Mouse (Mus musculus) brown adipose tissue, adult 24 weeks (tissue): ENCODE measurements around the gene Acad11. TPM values are rescaled to one million over a fixed set of nuclear protein-coding genes. Genes with fewer than 3 reads are reported as not detected.

Source experiments
- H3K27ac ChIP-seq: fragments of 200-500 bp; replicated peaks from 2 replicates; pipeline ENCODE4 v1.5.1; 2012; ENCODE audit warnings: low read depth, mild to moderate bottlenecking, low read length
- H3K4me1 ChIP-seq: fragments of 200-500 bp; 2 replicates; pipeline ENCODE4 v1.6.1; 2012; ENCODE audit warnings: low read length, mixed read lengths; ENCODE audit not compliant: control insufficient read depth, insufficient read depth, insufficient read length
- H3K4me3 ChIP-seq: fragments of 200-500 bp; 2 replicates; pipeline ENCODE4 v1.5.1; 2012; ENCODE audit warnings: low read depth, mild to moderate bottlenecking, low read length, moderate library complexity; ENCODE audit not compliant: insufficient read depth
- polyA plus RNA-seq: library from polyadenylated mRNA; stranded (reverse); fragments of >200 nt; gene quantifications from 2 replicates; pipeline ENCODE4 v1.2.4, GENCODE M21; 2012; ENCODE audit not compliant: missing spikeins, insufficient read depth, insufficient read length

Acad11 gene
- polyA plus RNA-seq, 1 experiment: 150 TPM

DNA sequence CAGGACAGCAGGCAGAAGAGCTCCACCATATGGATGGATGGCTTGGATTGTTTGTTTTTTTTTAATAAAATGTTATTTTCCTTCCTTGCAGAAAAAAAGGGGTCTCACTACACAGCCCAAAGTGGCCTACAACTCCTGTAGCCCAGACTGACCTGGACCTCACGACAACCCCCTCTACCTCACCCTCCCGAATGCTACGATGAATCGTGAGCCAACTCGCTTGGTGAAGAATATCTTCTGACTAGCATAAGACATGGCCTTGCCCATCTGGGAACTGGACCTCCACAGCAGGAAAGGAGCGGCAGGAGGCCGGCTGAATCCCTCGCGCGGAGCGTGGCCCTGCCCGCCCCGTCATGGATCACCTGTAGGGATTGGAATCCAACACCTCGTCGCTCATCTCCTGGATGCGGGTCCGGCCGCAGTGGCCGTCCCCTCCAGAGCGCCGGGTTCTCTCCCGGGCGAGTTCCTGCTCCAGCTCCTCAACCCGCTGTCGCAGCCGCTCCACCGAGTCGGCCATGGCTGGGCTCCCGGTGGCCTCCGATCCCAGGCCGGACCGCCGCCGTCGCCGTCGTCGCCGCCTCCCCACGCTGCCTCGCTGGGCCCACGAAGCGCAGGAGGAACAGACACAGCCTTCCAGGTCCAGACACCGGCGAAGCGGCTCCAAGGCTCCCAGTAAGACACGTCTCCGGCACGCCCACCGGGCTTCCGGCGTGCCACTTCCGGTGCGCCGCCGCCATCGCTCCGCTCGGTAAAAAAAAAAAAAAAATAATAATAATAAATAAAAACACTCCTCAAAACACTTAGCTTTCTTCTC is 540 bp upstream of the Acad11 start, which contains the start of gene Uba5:
Gene Uba5 (minus strand): TSS at position 705 of the 814 bp plus-strand sequence.
- peak within 1 kb of the TSS; percentile 82 for H3K4me3 ChIP-seq
- peaks cover 5% of the 10 kb centered on the region; the same call in 1 of the 2 replicates for H3K4me1 ChIP-seq
- peak within 1 kb of the TSS; percentile 93 for H3K27ac ChIP-seq

- H3K4me3 ChIP-seq: no peak overlapping the region
- peaks cover 5% of the 10 kb centered on the region; the same call in 1 of the 2 replicates for H3K4me1 ChIP-seq
- peak overlapping the region; percentile 93; the same call in 1 of the 2 replicates for H3K27ac ChIP-seq
These were observed 1.4 kb downstream of the Acad11 start for GRCm38 (mm10) chr9:104064571-104064970.

GRCm38 (mm10) chr9:104070241-104070640 is 7.1 kb downstream of the Acad11 start:
- peaks cover 7% of the 10 kb centered on the region; the same call in 1 of the 2 replicates for H3K4me1 ChIP-seq

GRCm38 (mm10) chr9:104070863-104071604 is 7.9 kb downstream of the Acad11 start:
- Histone ChIP-seq H3K27ac (peak overlapping the region; percentile 94), H3K4me3 (no peak overlapping the region)

More at GRCm38 (mm10) chr9:104070241-104070640, 7.1 kb downstream of the Acad11 start:
- Histone ChIP-seq H3K4me3 (no peak overlapping the region), H3K27ac (peak overlapping the region; percentile 54)

DNA sequence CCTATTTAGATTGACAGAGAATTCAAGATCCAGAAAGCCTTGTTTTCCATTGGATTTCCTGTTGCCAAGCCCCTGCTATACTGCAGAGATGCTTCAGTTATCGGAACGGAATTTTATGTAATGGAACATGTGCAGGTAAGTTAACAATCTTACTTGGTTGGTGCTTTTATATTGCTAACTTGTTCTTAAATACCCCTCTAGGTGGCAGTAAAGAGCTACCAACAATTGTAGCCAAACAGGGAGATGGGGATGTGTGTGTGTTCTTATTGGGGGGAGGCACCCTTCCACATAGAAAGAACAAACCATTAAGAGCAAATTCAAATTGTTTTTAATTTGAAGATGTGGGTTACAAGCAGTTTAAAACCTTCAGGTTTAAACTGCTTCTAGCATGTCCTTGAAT is 12.6 kb downstream of the Acad11 start:
- H3K4me1 ChIP-seq: peaks cover 7% of the 10 kb centered on the region; the same call in 1 of the 2 replicates
- H3K4me3 ChIP-seq: no peak overlapping the region

More at GRCm38 (mm10) chr9:104070863-104071604, 7.9 kb downstream of the Acad11 start:
- peaks cover 7% of the 10 kb centered on the region; the same call in 1 of the 2 replicates for H3K4me1 ChIP-seq

DNA sequence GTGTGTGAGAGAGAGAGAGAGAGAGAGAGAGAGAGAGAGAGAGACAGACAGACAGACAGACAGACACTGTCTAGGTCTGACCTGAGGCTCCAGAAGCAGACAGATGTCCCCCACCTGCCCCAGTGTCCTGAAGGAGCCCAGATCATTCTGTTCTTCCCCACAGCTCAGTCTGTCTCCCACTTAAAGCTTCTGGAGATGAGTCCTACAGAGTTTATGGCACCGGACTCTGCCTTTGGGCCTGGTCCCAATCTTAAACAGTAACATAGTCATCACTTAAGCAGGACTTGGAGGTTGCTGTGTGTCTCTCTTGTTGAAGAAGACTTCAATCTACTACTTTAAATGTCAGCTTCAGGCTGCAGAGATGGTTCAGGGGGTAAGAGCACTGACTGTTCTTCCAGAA is 15.6 kb downstream of the Acad11 start:
- Histone ChIP-seq H3K4me1 (no peaks in the 10 kb centered on the region), H3K4me3 (no peak overlapping the region), H3K27ac (no peak overlapping the region)

More for the DNA sequence above, 12.6 kb downstream of the Acad11 start:
- H3K27ac ChIP-seq: no peak overlapping the region

- H3K27ac ChIP-seq: no peak overlapping the region
These were observed 16.2 kb downstream of the Acad11 start for GRCm38 (mm10) chr9:104079379-104079778.

GRCm38 (mm10) chr9:104080038-104080437 is 16.9 kb downstream of the Acad11 start:
- no peak overlapping the region for H3K27ac ChIP-seq
- H3K4me3 ChIP-seq: no peak overlapping the region
- no peaks in the 10 kb centered on the region for H3K4me1 ChIP-seq

More at GRCm38 (mm10) chr9:104079379-104079778, 16.2 kb downstream of the Acad11 start:
- no peaks in the 10 kb centered on the region for H3K4me1 ChIP-seq
- no peak overlapping the region for H3K4me3 ChIP-seq

DNA sequence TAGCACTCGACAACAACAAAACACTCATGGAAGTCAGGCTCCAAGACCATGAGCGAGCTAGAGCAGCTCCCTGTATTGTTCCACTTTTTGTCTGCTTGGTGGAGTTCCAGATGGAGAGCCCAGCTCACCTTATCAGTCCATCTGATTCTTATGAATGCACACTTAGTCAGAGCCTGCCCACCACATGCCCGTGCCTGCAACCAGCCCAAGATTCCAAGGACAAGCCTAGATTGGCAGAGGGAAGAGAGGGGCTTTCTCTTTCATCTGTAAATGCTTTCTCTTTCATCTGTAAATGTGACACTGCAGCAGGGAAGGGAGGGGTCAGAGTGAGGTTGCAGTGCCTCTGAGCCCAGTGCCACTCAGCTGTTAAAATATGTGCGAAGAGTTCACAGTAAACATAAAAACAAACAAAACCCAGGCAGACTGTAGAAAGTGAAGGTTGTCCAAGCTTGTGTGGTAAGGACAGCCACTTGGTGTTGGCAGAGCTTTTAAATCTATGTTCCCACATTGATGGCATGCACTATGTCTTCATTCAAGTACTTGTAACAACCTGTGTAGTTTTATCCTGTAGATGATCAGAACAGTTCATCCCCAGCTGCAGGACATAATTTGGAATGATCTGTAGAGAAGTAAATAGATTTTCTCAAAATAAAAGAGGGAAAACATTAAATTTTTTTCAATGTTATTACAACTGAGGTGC is 22.7 kb downstream of the Acad11 start:
- no peak overlapping the region for H3K27ac ChIP-seq
- peaks cover 2% of the 10 kb centered on the region; the same call in 1 of the 2 replicates for H3K4me1 ChIP-seq
- H3K4me3 ChIP-seq: no peak overlapping the region

- no peak overlapping the region for H3K4me3 ChIP-seq
- peaks cover 2% of the 10 kb centered on the region; the same call in 1 of the 2 replicates for H3K4me1 ChIP-seq
- 0 out of 2 replicates have a peak overlapping the region, but pooled peaks have one; percentile 42 for H3K27ac ChIP-seq
These were observed 25.4 kb downstream of the Acad11 start for GRCm38 (mm10) chr9:104088555-104088954.

DNA sequence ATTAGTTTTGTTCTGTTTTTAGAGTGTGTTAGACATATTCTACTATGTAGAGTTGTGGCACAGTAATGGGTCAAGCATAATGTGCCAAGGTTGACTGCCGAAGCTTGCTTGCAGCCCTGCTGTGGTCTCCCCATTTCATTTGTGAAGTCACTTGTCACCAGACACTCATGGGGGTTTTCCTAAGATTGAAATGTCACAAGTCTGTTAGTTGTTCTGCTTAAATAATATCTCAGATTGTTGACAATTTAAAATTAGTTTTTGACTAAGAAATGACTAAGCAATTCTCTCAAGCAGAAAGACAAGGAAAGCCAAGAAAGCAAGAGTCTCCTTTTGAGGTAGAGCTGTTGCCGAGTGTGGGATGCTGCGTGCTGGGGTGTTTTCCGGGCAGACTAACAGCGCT is 29.8 kb downstream of the Acad11 start:
- no peak overlapping the region for H3K4me3 ChIP-seq
- peaks cover 2% of the 10 kb centered on the region; the same call in 1 of the 2 replicates for H3K4me1 ChIP-seq
- no peak overlapping the region for H3K27ac ChIP-seq

GRCm38 (mm10) chr9:104098256-104098655 is 35.1 kb downstream of the Acad11 start:
- Histone ChIP-seq H3K27ac (no peak overlapping the region), H3K4me3 (no peak overlapping the region), H3K4me1 (no peaks in the 10 kb centered on the region)

DNA sequence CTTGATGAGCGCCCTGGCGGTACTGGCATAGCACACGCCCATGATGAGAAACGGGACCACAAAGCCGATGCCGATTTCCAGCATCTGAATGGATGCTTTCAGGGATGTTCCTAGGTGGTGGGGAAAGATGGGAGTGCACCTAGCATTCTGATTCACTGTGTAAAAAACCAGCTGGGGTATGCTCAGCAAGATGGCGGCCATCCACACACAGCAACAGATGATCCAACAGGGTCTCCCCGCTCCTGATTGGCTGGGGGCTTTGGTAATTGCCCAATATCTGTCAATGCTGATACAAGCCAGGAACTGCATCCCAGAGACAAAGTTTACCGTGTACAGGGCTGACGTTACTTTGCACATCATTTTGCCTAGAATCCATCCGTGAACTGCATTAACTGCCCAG is 35.9 kb downstream of the Acad11 start:
- Histone ChIP-seq H3K4me3 (no peak overlapping the region), H3K27ac (no peak overlapping the region), H3K4me1 (no peaks in the 10 kb centered on the region)

- no peak overlapping the region for H3K27ac ChIP-seq
- H3K4me1 ChIP-seq: no peaks in the 10 kb centered on the region
- H3K4me3 ChIP-seq: no peak overlapping the region
These were observed 37.6 kb downstream of the Acad11 start for GRCm38 (mm10) chr9:104100822-104101221.

- no peak overlapping the region for H3K27ac ChIP-seq
- H3K4me1 ChIP-seq: no peaks in the 10 kb centered on the region
- no peak overlapping the region for H3K4me3 ChIP-seq
These were observed 38.3 kb downstream of the Acad11 start for GRCm38 (mm10) chr9:104101458-104101857.
